10 mouse cellular contexts compared by ENCODE assay signal in genomic region chr14:78538572-78539320, GRCm38 (mm10). TPM values are rescaled to one million over a fixed set of nuclear protein-coding genes. Genes with fewer than 3 reads are reported as not detected.
DNase-seq lines count a peak whose midpoint lies in the region; ATAC-seq lines count a peak whose summit lies in the region.
"Had no signal": no experiment of that assay in that cellular context is flagged by ENCODE, and none has a peak within 500 bp of the region (broad histone marks: within the 10 kb centered on the region; RNA-seq: fewer than 3 reads in every experiment).

No protein-coding gene starts in this region.

- no peaks in the 10 kb centered on the region for H3K36me3 ChIP-seq in heart, embryonic 12.5 days
- no peaks in the 10 kb centered on the region for H3K36me3 ChIP-seq in heart, embryonic 11.5 days (ENCODE audit: control insufficient read depth, insufficient read depth, low read length)

- intact Hi-C loops in gastrocnemius, postnatal 14 days (cut with DNase I; ENCODE audit: low total_unique reads), result no loop called here

- peak overlapping the region; percentile 64; the same call in 1 of the 2 replicates for H3K27ac ChIP-seq in heart, embryonic 12.5 days (ENCODE audit: poor library complexity, severe bottlenecking)
- no peak overlapping the region for H3K27ac ChIP-seq in heart, embryonic 11.5 days (ENCODE audit: low read depth, low read length)

- H3K9me3 ChIP-seq in heart, embryonic 12.5 days (replicated peaks), result no peaks in the 10 kb centered on the region
- H3K9me3 ChIP-seq in heart, embryonic 11.5 days (replicated peaks; ENCODE audit: control insufficient read depth, low read length), result no peaks in the 10 kb centered on the region

- H3K27me3 ChIP-seq in heart, embryonic 12.5 days (replicated peaks), result no peaks in the 10 kb centered on the region
- H3K27me3 ChIP-seq in heart, embryonic 11.5 days (ENCODE audit: control insufficient read depth, insufficient read depth, low read length), result no peaks in the 10 kb centered on the region
- H3K27me3 ChIP-seq: CH12.LX had no signal

- 28% methylated on average over 5 of the region's 5 CpGs for WGBS in heart, embryonic 12.5 days
- 32% methylated on average over 5 of the region's 5 CpGs for WGBS in heart, embryonic 11.5 days (ENCODE audit: insufficient replicate concordance)

- ATAC-seq in heart, embryonic 12.5 days (ENCODE audit: insufficient number of reproducible peaks, low FRiP score), result no peak
- ATAC-seq in heart, embryonic 11.5 days (replicated peaks; ENCODE audit: insufficient number of reproducible peaks, low FRiP score, low TSS enrichment), result no peak

- no peak overlapping the region for H3K9ac ChIP-seq in heart, embryonic 12.5 days
- no peak overlapping the region for H3K9ac ChIP-seq in heart, embryonic 11.5 days (ENCODE audit: low read depth, low read length)

- H3K4me2 ChIP-seq in heart, embryonic 12.5 days, result no peak overlapping the region
- H3K4me2 ChIP-seq in heart, embryonic 11.5 days, result no peak overlapping the region

- H3K4me3 ChIP-seq in heart, embryonic 12.5 days, result no peak overlapping the region
- no peak overlapping the region for H3K4me3 ChIP-seq in heart, embryonic 11.5 days (ENCODE audit: low read depth, low read length)
- H3K4me3 ChIP-seq: erythroblast, embryonic 14.5 days had no signal

- peak; percentile 29 for DNase-seq in cerebellum, adult 11 months
- DNase-seq in gastrocnemius, postnatal 14 days, result peak; percentile 65
- peak; percentile 42 to 62 for DNase-seq in kidney, postnatal 4 days
- no peak for DNase-seq in urinary bladder, postnatal 36 days (ENCODE audit: low spot score in 2 of 2)
- DNase-seq in layer of hippocampus, adult 9-10 months (ENCODE audit: low spot score), result no peak
- DNase-seq in left cerebral cortex, adult 9 months (ENCODE audit: low spot score in 2 of 2), result no peak

- peaks cover 17% of the 10 kb centered on the region for H3K4me1 ChIP-seq in heart, embryonic 12.5 days (replicated peaks)
- H3K4me1 ChIP-seq in heart, embryonic 11.5 days (ENCODE audit: control insufficient read depth, insufficient read depth, low read length), result 0 out of 2 replicates have a peak, but pooled peaks cover 5% of the 10 kb centered on the region

RNA-seq across cellular contexts. Expression of gene Akap11, which starts 2.1 kb away (rescaled TPM):
- polyA plus RNA-seq in heart, embryonic 12.5 days (2016; fragmentation: Nextera tagmentation; extraction: Ambion mirVana), result 20.0 and 20.7 TPM in 2 replicates
- 11.9 and 12.7 TPM in 2 replicates for polyA plus RNA-seq in heart, embryonic 11.5 days (2014; fragmentation: Nextera tagmentation; extraction: Ambion mirVana)
- 10 to 100 TPM; 18.1 to 20.3 TPM for total RNA-seq in gastrocnemius, postnatal 14 days (2021)

Comparison
In these comparisons a context has a peak if more than half of its experiments do, and no peak if none do; other contexts are left out.
1. DNase-seq: peak in cerebellum, adult 11 months (single experiment), gastrocnemius, postnatal 14 days (single experiment) and kidney, postnatal 4 days (2 of 2); none in urinary bladder, postnatal 36 days (0 of 2), layer of hippocampus, adult 9-10 months (single experiment) and left cerebral cortex, adult 9 months (0 of 2).